Mouse (Mus musculus) lung, adult 2 months (tissue): ENCODE results near the gene Gm17617. TPM values are rescaled to one million over a fixed set of nuclear protein-coding genes. Genes with fewer than 3 reads are reported as not detected.
"Not testable (repeated sequence)": the region's sequence is repeated elsewhere in the genome, so short reads cannot be mapped to it uniquely, and the experiment has no call there.

Source experiments
- DNase-seq: peaks from one replicate; pipeline ENCODE4 v3.0.0; 2022
- H3K4me1 ChIP-seq: fragments of 200-500 bp; 2 replicates; pipeline ENCODE4 v1.6.1; 2011; ENCODE audit warnings: low read length; ENCODE audit not compliant: control insufficient read depth, insufficient read depth
- H3K4me3 ChIP-seq: fragments of 200-500 bp; replicated peaks from 2 replicates; pipeline ENCODE3; 2011; ENCODE audit warnings: low read depth, mild to moderate bottlenecking, control low read depth, low read length; ENCODE audit errors: extremely low read depth
- CTCF ChIP-seq: fragments of 200-500 bp; IDR thresholded peaks from 2 replicates; pipeline ENCODE4 v1.5.1; 2011; ENCODE audit warnings: mild to moderate bottlenecking, low read length, control low read depth; ENCODE audit not compliant: insufficient read depth
- POLR2A ChIP-seq: fragments of 200-500 bp; IDR thresholded peaks from 2 replicates; pipeline ENCODE4 v1.6.1; 2011; ENCODE audit warnings: low read depth, mild to moderate bottlenecking, control low read depth, low read length, borderline replicate concordance; ENCODE audit errors: extremely low read depth
- WGBS: fragments of 180-500 bp; shearing (Covaris S2); methylation state at CpG from one replicate; pipeline ENCODE4 v1.1.7; 2018; 5-methylcytosine and 5-hydroxymethylcytosine counted together
- polyA plus RNA-seq: library from polyadenylated mRNA; depleted of rRNA; stranded (reverse); fragments of >200 nt; gene quantifications from 2 replicates; pipeline ENCODE4 v1.2.3, GENCODE M21; 2012; rRNA removed

Gm17617 gene
- polyA plus RNA-seq, 1 experiment, result not detected

- no peak for DNase-seq
- Histone ChIP-seq H3K4me1 (peaks cover 13% of the 10 kb centered on the region), H3K4me3 (no peak overlapping the region)
- WGBS, result 92% methylated on average over 3 of the region's 3 CpGs
- TF ChIP-seq POLR2A (no peak), CTCF (no peak)
Observed at GRCm38 (mm10) chr13:55102366-55102765, 31.0 kb downstream of the Gm17617 start.

GRCm38 (mm10) chr13:55101627-55102026, 31.7 kb downstream of the Gm17617 start:
- TF ChIP-seq POLR2A, result no peak
- TF ChIP-seq CTCF, result no peak
- 88% methylated on average over 11 of the region's 11 CpGs for WGBS
- Histone ChIP-seq H3K4me3 (no peak overlapping the region), H3K4me1 (peaks cover 13% of the 10 kb centered on the region)
- no peak for DNase-seq

- no peak for TF ChIP-seq CTCF
- peak; percentile 53; the same call in 1 of the 2 replicates for TF ChIP-seq POLR2A
- Histone ChIP-seq H3K4me3 (peak within 1 kb of the TSS; percentile 79), H3K4me1 (peaks cover 6% of the 10 kb centered on the region)
- DNase-seq, result peak; percentile 65
- WGBS, result under 1% methylated on average over 79 of the region's 81 CpGs
Observed at GRCm38 (mm10) chr13:55099726-55100478, 33.4 kb downstream of the Gm17617 start, which contains the start of gene Uimc1. Uimc1 (minus strand) TSS chr13:55100300.

- Histone ChIP-seq H3K4me3 (peak overlapping the region; percentile 79), H3K4me1 (peaks cover 6% of the 10 kb centered on the region)
- no peak for DNase-seq
- TF ChIP-seq CTCF (no peak), POLR2A (no peak)
- 18% methylated on average over 20 of the region's 20 CpGs for WGBS
Observed at GRCm38 (mm10) chr13:55099066-55099725, 34.2 kb downstream of the Gm17617 start.

- not testable (repeated sequence) for H3K4me3 ChIP-seq, H3K4me1 ChIP-seq, DNase-seq
- WGBS, result 89% methylated on average over 3 of the region's 3 CpGs
Observed at GRCm38 (mm10) chr13:55097841-55098240, 35.5 kb downstream of the Gm17617 start.

GRCm38 (mm10) chr13:55092588-55092987, 40.8 kb downstream of the Gm17617 start:
- 70% methylated on average over 4 of the region's 4 CpGs for WGBS
- DNase-seq, result no peak
- H3K4me1 ChIP-seq, result no peaks in the 10 kb centered on the region
- TF ChIP-seq CTCF, result no peak
- TF ChIP-seq POLR2A, result no peak
- no peak overlapping the region for H3K4me3 ChIP-seq

Other genes with a start within 250 kb of the Gm17617 start
- gene Unc5a, start 184.1 kb downstream of the Gm17617 start, polyA plus RNA-seq, result 2.9 and 3.7 TPM in 2 replicates
- 3.4 and 5.2 TPM in 2 replicates for gene Hk3, start 112.2 kb downstream of the Gm17617 start, polyA plus RNA-seq
- gene Uimc1, start 33.2 kb downstream of the Gm17617 start, polyA plus RNA-seq, result 4.7 and 7.2 TPM in 2 replicates
- gene Zfp346, start 28.2 kb downstream of the Gm17617 start, polyA plus RNA-seq, result 18.4 and 20.9 TPM in 2 replicates
- 63.3 TPM in 2 replicates for gene Fgfr4, start 19.1 kb upstream of the Gm17617 start, polyA plus RNA-seq
- gene Nsd1, start 76.2 kb upstream of the Gm17617 start, polyA plus RNA-seq, result 16.7 and 21.6 TPM in 2 replicates
- gene Prelid1, start 187.0 kb upstream of the Gm17617 start, polyA plus RNA-seq, result 216 and 247 TPM in 2 replicates
- 60.4 and 69.2 TPM in 2 replicates for gene Rab24, start 188.4 kb upstream of the Gm17617 start, polyA plus RNA-seq
- gene Mxd3, start 196.3 kb upstream of the Gm17617 start, polyA plus RNA-seq, result 1.5 and 2.7 TPM in 2 replicates
- gene Lman2, start 229.2 kb upstream of the Gm17617 start, polyA plus RNA-seq, result 76.2 and 80.8 TPM in 2 replicates
- gene Rgs14, start 236.2 kb upstream of the Gm17617 start, polyA plus RNA-seq, result 11.7 and 11.8 TPM in 2 replicates